10 mouse cellular contexts compared by ENCODE assay signal in genomic region chr2:10049456-10049855, GRCm38 (mm10). TPM values are rescaled to one million over a fixed set of nuclear protein-coding genes. Genes with fewer than 3 reads are reported as not detected.
A peak's percentile ranks its signal among the peaks of the same experiment; 100 is the strongest.
DNase-seq lines count a peak whose midpoint lies in the region; ATAC-seq and TF ChIP-seq lines count a peak whose summit lies in the region.
"Had no signal": no experiment of that assay in that cellular context is flagged by ENCODE, and none has a peak within 500 bp of the region (broad histone marks: within the 10 kb centered on the region; RNA-seq: fewer than 3 reads in every experiment).

No protein-coding gene starts in this region.

- peak overlapping the region; percentile 84 for H3K4me3 ChIP-seq in kidney, postnatal 0 days (replicated peaks; ENCODE audit: low read depth, low read length)
- peak overlapping the region; percentile 96 for H3K4me3 ChIP-seq in embryonic facial prominence, embryonic 11.5 days (ENCODE audit: low read depth, low read length)
- H3K4me3 ChIP-seq in intestine, embryonic 16.5 days (ENCODE audit: low read length): peak overlapping the region; percentile 92
- H3K4me3 ChIP-seq in midbrain, postnatal 0 days (ENCODE audit: low read depth, low read length): peak overlapping the region; percentile 67

- ATAC-seq in kidney, postnatal 0 days (replicated peaks; ENCODE audit: low FRiP score, low read depth): no peak
- no peak for ATAC-seq in embryonic facial prominence, embryonic 11.5 days (replicated peaks; ENCODE audit: insufficient number of reproducible peaks, low FRiP score, low TSS enrichment, low read depth)
- no peak for ATAC-seq in intestine, embryonic 16.5 days
- no peak for ATAC-seq in midbrain, postnatal 0 days (ENCODE audit: low FRiP score)

- no peak for TF ChIP-seq CTCF in kidney, postnatal 0 days (IDR thresholded peaks at IDR 0.05; ENCODE audit: low read depth)
- no peak for TF ChIP-seq CTCF in midbrain, postnatal 0 days (IDR thresholded peaks at IDR 0.05)

- peak overlapping the region; percentile 78; the same call in 1 of the 2 replicates for H3K9ac ChIP-seq in kidney, postnatal 0 days (ENCODE audit: low read depth, low read length)
- H3K9ac ChIP-seq in embryonic facial prominence, embryonic 11.5 days (replicated peaks; ENCODE audit: low read length): no peak overlapping the region
- peak overlapping the region; percentile 29; the same call in 1 of the 2 replicates for H3K9ac ChIP-seq in intestine, embryonic 16.5 days (ENCODE audit: low read depth, low read length)
- peak overlapping the region; percentile 44 for H3K9ac ChIP-seq in midbrain, postnatal 0 days (replicated peaks; ENCODE audit: low read length, poor library complexity, severe bottlenecking)

- H3K4me1 ChIP-seq in kidney, postnatal 0 days (replicated peaks; ENCODE audit: insufficient read depth, low read length): no peaks in the 10 kb centered on the region; the same call in 1 of the 2 replicates
- no peaks in the 10 kb centered on the region for H3K4me1 ChIP-seq in embryonic facial prominence, embryonic 11.5 days (ENCODE audit: control insufficient read depth, insufficient read depth, low read length)
- H3K4me1 ChIP-seq in intestine, embryonic 16.5 days (ENCODE audit: control insufficient read depth, insufficient read depth, low read length): peaks cover 6% of the 10 kb centered on the region; the same call in 1 of the 2 replicates
- no peaks in the 10 kb centered on the region; the same call in 1 of the 2 replicates for H3K4me1 ChIP-seq in midbrain, postnatal 0 days (ENCODE audit: insufficient read depth, low read length)

- H3K9me3 ChIP-seq in kidney, postnatal 0 days (replicated peaks; ENCODE audit: low read length): no peaks in the 10 kb centered on the region
- no peaks in the 10 kb centered on the region for H3K9me3 ChIP-seq in embryonic facial prominence, embryonic 11.5 days (replicated peaks; ENCODE audit: control insufficient read depth, low read length)
- no peaks in the 10 kb centered on the region for H3K9me3 ChIP-seq in intestine, embryonic 16.5 days (ENCODE audit: control insufficient read depth, low read length)
- no peaks in the 10 kb centered on the region for H3K9me3 ChIP-seq in midbrain, postnatal 0 days (ENCODE audit: low read length)

- peak overlapping the region; percentile 64 for H3K4me2 ChIP-seq in kidney, postnatal 0 days (ENCODE audit: low read length)
- peak overlapping the region; percentile 52 for H3K4me2 ChIP-seq in embryonic facial prominence, embryonic 11.5 days (ENCODE audit: low read depth, low read length)
- H3K4me2 ChIP-seq in intestine, embryonic 16.5 days (ENCODE audit: low read depth, low read length): peak overlapping the region; percentile 60
- peak overlapping the region; percentile 60 for H3K4me2 ChIP-seq in midbrain, postnatal 0 days (ENCODE audit: low read depth, low read length, poor library complexity, severe bottlenecking)

- intact Hi-C loops in left cerebral cortex, postnatal 14 days (cut with DNase I): no loop called here

- DNase-seq in kidney, postnatal 0 days (ENCODE audit: low spot score): no peak
- no peak for DNase-seq in kidney, postnatal 25 days
- no peak for DNase-seq in embryonic facial prominence, embryonic 11.5 days (ENCODE audit: low spot score)
- DNase-seq in midbrain, postnatal 0 days (ENCODE audit: low spot score): no peak
- no peak for DNase-seq in T-cell, adult 2 months (ENCODE audit: low spot score)
- no peak for DNase-seq in cerebellum, adult 11 months
- no peak for DNase-seq in left cerebral cortex, postnatal 14 days (ENCODE audit: low spot score in 2 of 2)
- DNase-seq: kidney, adult 9 months; thymus, postnatal 25 days had no signal

- no peak overlapping the region for H3K27ac ChIP-seq in kidney, postnatal 0 days
- no peak overlapping the region for H3K27ac ChIP-seq in embryonic facial prominence, embryonic 11.5 days (replicated peaks; ENCODE audit: low read depth, low read length)
- H3K27ac ChIP-seq in intestine, embryonic 16.5 days (ENCODE audit: low read length): no peak overlapping the region
- H3K27ac ChIP-seq in midbrain, postnatal 0 days (ENCODE audit: low read depth, low read length): no peak overlapping the region

- H3K36me3 ChIP-seq in kidney, postnatal 0 days (ENCODE audit: insufficient read depth, low read length): no peaks in the 10 kb centered on the region; the same call in 1 of the 2 replicates
- H3K36me3 ChIP-seq in embryonic facial prominence, embryonic 11.5 days (replicated peaks; ENCODE audit: control insufficient read depth, insufficient read depth, low read depth, low read length): no peaks in the 10 kb centered on the region
- H3K36me3 ChIP-seq in intestine, embryonic 16.5 days (ENCODE audit: control insufficient read depth, insufficient read depth, low read length): no peaks in the 10 kb centered on the region
- H3K36me3 ChIP-seq in midbrain, postnatal 0 days (ENCODE audit: insufficient read depth, low read length): peaks cover 7% of the 10 kb centered on the region; the same call in 1 of the 2 replicates

- WGBS in kidney, postnatal 0 days: 17% methylated on average over 10 of the region's 10 CpGs
- WGBS in embryonic facial prominence, embryonic 11.5 days: 13% methylated on average over 10 of the region's 10 CpGs
- WGBS in intestine, embryonic 16.5 days: 14% methylated on average over 10 of the region's 10 CpGs
- 17% methylated on average over 10 of the region's 10 CpGs for WGBS in midbrain, postnatal 0 days

- no peaks in the 10 kb centered on the region for H3K27me3 ChIP-seq in kidney, postnatal 0 days (ENCODE audit: insufficient read depth, low read length)
- no peaks in the 10 kb centered on the region for H3K27me3 ChIP-seq in embryonic facial prominence, embryonic 11.5 days (ENCODE audit: control insufficient read depth, insufficient read depth, low read length)
- no peaks in the 10 kb centered on the region for H3K27me3 ChIP-seq in intestine, embryonic 16.5 days (replicated peaks; ENCODE audit: control insufficient read depth, insufficient read depth, low read length)
- no peaks in the 10 kb centered on the region for H3K27me3 ChIP-seq in midbrain, postnatal 0 days (ENCODE audit: insufficient read depth, low read length)

RNA-seq across cellular contexts. Expression of gene Taf3, which starts 1.1 kb away (rescaled TPM):
- polyA plus RNA-seq in kidney, postnatal 0 days (2015; fragmentation: Nextera tagmentation; extraction: Ambion mirVana): 12.6 and 13.7 TPM in 2 replicates
- 14.9 and 16.4 TPM in 2 replicates for polyA plus RNA-seq in embryonic facial prominence, embryonic 11.5 days (2014; fragmentation: Nextera tagmentation; extraction: Ambion mirVana)
- polyA plus RNA-seq in intestine, embryonic 16.5 days (2015; fragmentation: Nextera tagmentation; extraction: Ambion mirVana): 8.9 TPM in 2 replicates
- total RNA-seq in midbrain, postnatal 0 days (2014; rRNA removed): 5.1 and 5.4 TPM in 2 replicates
- 10.3 and 10.8 TPM in 2 replicates for polyA plus RNA-seq in midbrain, postnatal 0 days (2015; fragmentation: Nextera tagmentation; extraction: Ambion mirVana)
- 10 to 100 TPM; 12.5 to 13.5 TPM for total RNA-seq in left cerebral cortex, postnatal 14 days (2021)

RNA-seq across cellular contexts. Expression of gene Atp5c1, which starts 30.9 kb away (rescaled TPM):
- 1,000 and 1,009 TPM in 2 replicates for polyA plus RNA-seq in kidney, postnatal 0 days (2015; fragmentation: Nextera tagmentation; extraction: Ambion mirVana)
- polyA plus RNA-seq in embryonic facial prominence, embryonic 11.5 days (2014; fragmentation: Nextera tagmentation; extraction: Ambion mirVana): 621 and 639 TPM in 2 replicates
- polyA plus RNA-seq in intestine, embryonic 16.5 days (2015; fragmentation: Nextera tagmentation; extraction: Ambion mirVana): 986 and 1,011 TPM in 2 replicates
- 458 and 510 TPM in 2 replicates for total RNA-seq in midbrain, postnatal 0 days (2014; rRNA removed)
- polyA plus RNA-seq in midbrain, postnatal 0 days (2015; fragmentation: Nextera tagmentation; extraction: Ambion mirVana): 634 and 663 TPM in 2 replicates
- total RNA-seq in left cerebral cortex, postnatal 14 days (2021): 100 to 1,000 TPM; 294 to 299 TPM

RNA-seq across cellular contexts. Expression of gene Kin, which starts 30.9 kb away (rescaled TPM):
- 28.3 TPM in 2 replicates for polyA plus RNA-seq in kidney, postnatal 0 days (2015; fragmentation: Nextera tagmentation; extraction: Ambion mirVana)
- polyA plus RNA-seq in embryonic facial prominence, embryonic 11.5 days (2014; fragmentation: Nextera tagmentation; extraction: Ambion mirVana): 39.1 and 42.8 TPM in 2 replicates
- polyA plus RNA-seq in intestine, embryonic 16.5 days (2015; fragmentation: Nextera tagmentation; extraction: Ambion mirVana): 17.9 and 22.7 TPM in 2 replicates
- total RNA-seq in midbrain, postnatal 0 days (2014; rRNA removed): 5.8 and 5.9 TPM in 2 replicates
- polyA plus RNA-seq in midbrain, postnatal 0 days (2015; fragmentation: Nextera tagmentation; extraction: Ambion mirVana): 14.8 and 18.5 TPM in 2 replicates
- total RNA-seq in left cerebral cortex, postnatal 14 days (2021): 10 to 100 TPM; 11.1 to 13.4 TPM
